Mouse (Mus musculus) bone marrow, adult 2 months (tissue): ENCODE results near the gene Tnfrsf11a.

Source experiments
- CTCF ChIP-seq: fragments of 200-500 bp; IDR thresholded peaks from 2 replicates; pipeline ENCODE4 v1.5.1; 2011; ENCODE audit warnings: low read length, control low read depth; ENCODE audit not compliant: control insufficient read depth, insufficient read depth
- POLR2A ChIP-seq: fragments of 200-500 bp; IDR thresholded peaks from 2 replicates; pipeline ENCODE4 v1.6.1; 2011; ENCODE audit warnings: low read depth, mild to moderate bottlenecking, control low read depth, low read length, borderline replicate concordance; ENCODE audit not compliant: control insufficient read depth

DNA sequence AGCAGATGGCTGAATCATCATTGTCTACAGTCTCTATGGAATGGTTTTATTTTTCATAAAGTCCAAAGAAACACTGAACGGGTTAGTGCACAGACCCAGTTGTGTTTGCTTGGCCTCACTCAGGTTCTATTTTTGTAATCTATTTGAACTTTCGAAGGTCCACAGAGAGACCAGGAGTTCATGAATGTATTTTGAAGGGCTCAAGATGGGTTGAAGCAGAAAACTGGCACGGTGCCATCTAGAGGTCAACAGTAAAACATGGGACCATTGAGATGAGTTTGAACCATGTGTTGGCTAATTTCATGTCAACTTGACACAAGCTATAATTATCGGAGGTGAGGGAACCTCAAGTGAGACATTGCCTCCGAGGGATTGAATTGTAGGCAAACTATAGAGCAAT, 105.1 kb downstream of the Tnfrsf11a start:
- TF ChIP-seq POLR2A (no peak), CTCF (no peak)
